Mouse (Mus musculus): Measurements from ENCODE around the gene Dld. TPM values are rescaled to one million over a fixed set of nuclear protein-coding genes. Genes with fewer than 3 reads are reported as not detected.

Dld gene
- polyA plus RNA-seq, 1 experiment: 32.4 TPM

DNA sequence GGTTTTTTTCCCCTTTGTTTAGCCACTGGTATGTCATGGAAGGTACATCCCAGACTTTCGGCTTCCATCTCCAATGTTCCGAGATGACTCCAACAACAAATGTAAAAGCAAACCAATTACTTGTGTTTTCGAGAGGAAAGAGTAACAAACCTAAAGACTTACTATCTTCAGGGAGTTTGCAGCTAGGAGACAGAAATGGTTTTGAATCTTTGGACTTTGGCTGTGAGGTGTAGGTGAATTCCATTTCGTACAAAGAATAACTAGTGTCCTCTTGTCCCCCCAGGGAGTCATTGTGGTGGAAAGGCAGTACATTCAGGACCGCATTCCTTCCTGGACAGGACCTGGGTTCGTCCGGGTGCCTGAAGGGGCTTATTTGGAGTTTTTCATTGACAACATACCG lies 52.7 kb downstream of the Dld start:
- no peak overlapping the region for H3ac ChIP-seq (ENCODE audit: control insufficient read depth, insufficient read length, low read depth)
- no peak overlapping the region for H3K4me3 ChIP-seq (ENCODE audit: insufficient read depth, poor library complexity, severe bottlenecking)
- peaks cover 88% of the 10 kb centered on the region for H3K36me3 ChIP-seq (ENCODE audit: control insufficient read depth, insufficient read depth)
- peaks cover 31% of the 10 kb centered on the region for H3K79me2 ChIP-seq (ENCODE audit: control insufficient read depth, insufficient read depth)
- no peaks in the 10 kb centered on the region for H3K27me3 ChIP-seq (ENCODE audit: control insufficient read depth, insufficient read depth, insufficient read length)
- H3K79me3 ChIP-seq (ENCODE audit: low read depth): peaks cover 8% of the 10 kb centered on the region
- TF ChIP-seq CEBPB (IDR thresholded peaks at IDR 0.05; ENCODE audit: low read depth) (no peak), CTCF (IDR thresholded peaks at IDR 0.05; ENCODE audit: control insufficient read depth, insufficient read depth, insufficient read length) (no peak), MAX (IDR thresholded peaks at IDR 0.05) (no peak), MYOG (IDR thresholded peaks at IDR 0.05; ENCODE audit: control insufficient read depth, extremely low read depth, insufficient read length) (no peak), USF1 (IDR thresholded peaks at IDR 0.05; ENCODE audit: low read depth) (no peak), MYOD1 (IDR thresholded peaks at IDR 0.05; ENCODE audit: control insufficient read depth, insufficient read length, low read depth) (no peak), FOSL1 (IDR thresholded peaks at IDR 0.05; ENCODE audit: insufficient read depth, low read length, poor library complexity, severe bottlenecking) (no peak)

DNA sequence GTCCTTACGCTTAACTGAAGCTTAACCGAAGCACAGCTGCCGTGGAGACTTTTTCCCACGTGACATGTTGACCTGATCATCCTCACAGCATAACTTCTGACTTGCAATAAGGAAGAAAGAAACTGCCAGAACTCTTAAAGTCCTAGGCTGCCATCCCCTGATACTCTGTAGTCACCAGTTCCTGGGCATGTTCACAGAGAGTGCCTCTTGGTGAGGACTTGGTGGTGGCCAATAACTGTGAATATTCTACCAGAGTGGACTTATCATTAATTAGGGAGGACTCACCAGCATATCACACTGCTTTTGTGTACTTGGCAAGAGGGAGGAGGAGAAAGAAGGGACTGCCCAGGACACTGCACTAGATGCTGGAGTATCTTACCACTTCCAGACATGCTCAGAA lies 53.1 kb downstream of the Dld start:
- peaks cover 88% of the 10 kb centered on the region for H3K36me3 ChIP-seq (ENCODE audit: control insufficient read depth, insufficient read depth)
- H3K79me3 ChIP-seq (ENCODE audit: low read depth): peaks cover 9% of the 10 kb centered on the region
- H3K79me2 ChIP-seq (ENCODE audit: control insufficient read depth, insufficient read depth): peaks cover 35% of the 10 kb centered on the region
- no peak overlapping the region for H3K4me3 ChIP-seq (ENCODE audit: insufficient read depth, poor library complexity, severe bottlenecking)
- no peaks in the 10 kb centered on the region for H3K27me3 ChIP-seq (ENCODE audit: control insufficient read depth, insufficient read depth, insufficient read length)
- TF ChIP-seq FOSL1 (IDR thresholded peaks at IDR 0.05; ENCODE audit: insufficient read depth, low read length, poor library complexity, severe bottlenecking): no peak
- no peak overlapping the region for H3ac ChIP-seq (ENCODE audit: control insufficient read depth, insufficient read length, low read depth)

DNA sequence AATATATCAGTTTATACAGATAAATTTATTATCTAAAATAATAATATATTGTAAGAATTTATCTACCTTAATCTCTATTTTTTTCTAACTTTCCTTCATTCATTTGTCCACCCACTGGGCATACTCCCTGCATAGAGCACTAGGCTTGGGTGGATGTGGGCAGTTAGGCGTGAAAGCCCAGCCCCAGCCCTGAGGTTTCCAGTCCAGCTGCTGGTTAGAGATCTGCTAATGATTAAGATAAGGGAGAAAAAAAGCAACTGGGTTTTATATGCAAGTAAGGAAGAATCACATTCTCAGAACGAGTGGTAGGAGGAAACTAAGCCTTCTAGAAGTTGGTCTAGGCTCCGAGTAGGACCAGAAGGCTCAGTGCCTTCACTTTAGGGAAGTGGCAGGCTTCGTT lies 55.2 kb downstream of the Dld start:
- peaks cover 18% of the 10 kb centered on the region for H3K79me3 ChIP-seq (ENCODE audit: low read depth)
- TF ChIP-seq CTCF (IDR thresholded peaks at IDR 0.05; ENCODE audit: control insufficient read depth, insufficient read depth, insufficient read length) (no peak), MAX (IDR thresholded peaks at IDR 0.05) (no peak), MYOD1 (IDR thresholded peaks at IDR 0.05; ENCODE audit: control insufficient read depth, insufficient read length, low read depth) (no peak), FOSL1 (IDR thresholded peaks at IDR 0.05; ENCODE audit: insufficient read depth, low read length, poor library complexity, severe bottlenecking) (no peak), MYOG (IDR thresholded peaks at IDR 0.05; ENCODE audit: control insufficient read depth, extremely low read depth, insufficient read length) (no peak), USF1 (IDR thresholded peaks at IDR 0.05; ENCODE audit: low read depth) (no peak), CEBPB (IDR thresholded peaks at IDR 0.05; ENCODE audit: low read depth) (no peak)
- H3K4me3 ChIP-seq (ENCODE audit: insufficient read depth, poor library complexity, severe bottlenecking): no peak overlapping the region
- no peak overlapping the region for H3ac ChIP-seq (ENCODE audit: control insufficient read depth, insufficient read length, low read depth)
- H3K79me2 ChIP-seq (ENCODE audit: control insufficient read depth, insufficient read depth): peaks cover 55% of the 10 kb centered on the region
- H3K36me3 ChIP-seq (ENCODE audit: control insufficient read depth, insufficient read depth): peaks cover 88% of the 10 kb centered on the region
- no peaks in the 10 kb centered on the region for H3K27me3 ChIP-seq (ENCODE audit: control insufficient read depth, insufficient read depth, insufficient read length)

DNA sequence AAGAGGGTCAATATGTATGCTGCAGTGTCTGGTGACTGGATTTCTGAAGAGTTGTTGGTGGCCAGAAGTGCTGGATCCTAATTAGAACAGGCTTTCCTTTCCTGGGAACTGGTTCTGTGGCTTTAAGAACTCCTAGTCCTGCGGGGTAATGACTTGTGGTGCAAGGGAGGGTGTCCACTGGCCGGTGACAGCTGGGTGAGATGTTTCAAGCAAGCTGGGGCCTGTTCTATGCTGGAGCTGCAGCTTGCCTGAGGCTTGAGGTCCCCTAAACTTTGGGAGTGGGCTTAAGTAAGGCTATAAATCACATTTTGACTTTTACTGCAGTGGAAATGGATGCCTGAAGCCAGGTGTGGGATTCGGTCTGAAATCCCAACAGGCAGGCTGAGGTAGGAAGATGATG lies 55.7 kb downstream of the Dld start:
- TF ChIP-seq FOSL1 (IDR thresholded peaks at IDR 0.05; ENCODE audit: insufficient read depth, low read length, poor library complexity, severe bottlenecking) (no peak), MYOD1 (IDR thresholded peaks at IDR 0.05; ENCODE audit: control insufficient read depth, insufficient read length, low read depth) (no peak), MYOG (IDR thresholded peaks at IDR 0.05; ENCODE audit: control insufficient read depth, extremely low read depth, insufficient read length) (no peak), CTCF (IDR thresholded peaks at IDR 0.05; ENCODE audit: control insufficient read depth, insufficient read depth, insufficient read length) (no peak), USF1 (IDR thresholded peaks at IDR 0.05; ENCODE audit: low read depth) (no peak), CEBPB (IDR thresholded peaks at IDR 0.05; ENCODE audit: low read depth) (no peak), MAX (IDR thresholded peaks at IDR 0.05) (no peak)
- Histone ChIP-seq H3K79me2 (ENCODE audit: control insufficient read depth, insufficient read depth) (peaks cover 61% of the 10 kb centered on the region), H3K79me3 (ENCODE audit: low read depth) (peaks cover 18% of the 10 kb centered on the region), H3K27me3 (ENCODE audit: control insufficient read depth, insufficient read depth, insufficient read length) (no peaks in the 10 kb centered on the region), H3K36me3 (ENCODE audit: control insufficient read depth, insufficient read depth) (peaks cover 88% of the 10 kb centered on the region), H3ac (ENCODE audit: control insufficient read depth, insufficient read length, low read depth) (no peak overlapping the region), H3K4me3 (ENCODE audit: insufficient read depth, poor library complexity, severe bottlenecking) (no peak overlapping the region)

DNA sequence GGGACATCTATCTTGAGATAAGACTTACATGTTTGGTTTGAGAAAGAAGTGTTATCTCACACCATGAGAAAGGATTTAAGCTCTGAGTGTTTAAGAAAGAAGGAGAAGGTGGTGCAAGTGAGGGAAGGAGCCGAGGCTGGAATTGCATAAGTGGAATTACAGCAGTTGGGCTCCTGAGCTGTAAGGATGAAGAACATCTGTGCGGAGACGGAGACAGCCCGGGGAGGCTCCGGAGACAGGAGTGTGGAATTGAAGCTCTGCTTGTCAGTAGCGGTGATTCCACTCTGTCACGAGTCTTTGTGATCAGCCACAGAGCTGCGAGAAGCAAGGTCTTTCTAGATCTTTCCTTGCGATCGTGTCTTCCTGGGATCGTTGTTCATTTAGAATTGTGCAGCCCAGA lies 56.3 kb downstream of the Dld start:
- TF ChIP-seq MYOD1 (IDR thresholded peaks at IDR 0.05; ENCODE audit: control insufficient read depth, insufficient read length, low read depth) (no peak), CTCF (IDR thresholded peaks at IDR 0.05; ENCODE audit: control insufficient read depth, insufficient read depth, insufficient read length) (no peak), FOSL1 (IDR thresholded peaks at IDR 0.05; ENCODE audit: insufficient read depth, low read length, poor library complexity, severe bottlenecking) (no peak), MAX (IDR thresholded peaks at IDR 0.05) (no peak), USF1 (IDR thresholded peaks at IDR 0.05; ENCODE audit: low read depth) (no peak), MYOG (IDR thresholded peaks at IDR 0.05; ENCODE audit: control insufficient read depth, extremely low read depth, insufficient read length) (no peak), CEBPB (IDR thresholded peaks at IDR 0.05; ENCODE audit: low read depth) (no peak)
- Histone ChIP-seq H3ac (ENCODE audit: control insufficient read depth, insufficient read length, low read depth) (no peak overlapping the region), H3K27me3 (ENCODE audit: control insufficient read depth, insufficient read depth, insufficient read length) (no peaks in the 10 kb centered on the region), H3K79me2 (ENCODE audit: control insufficient read depth, insufficient read depth) (peaks cover 65% of the 10 kb centered on the region), H3K79me3 (ENCODE audit: low read depth) (peaks cover 20% of the 10 kb centered on the region), H3K4me3 (ENCODE audit: insufficient read depth, poor library complexity, severe bottlenecking) (no peak overlapping the region), H3K36me3 (ENCODE audit: control insufficient read depth, insufficient read depth) (peaks cover 88% of the 10 kb centered on the region)

DNA sequence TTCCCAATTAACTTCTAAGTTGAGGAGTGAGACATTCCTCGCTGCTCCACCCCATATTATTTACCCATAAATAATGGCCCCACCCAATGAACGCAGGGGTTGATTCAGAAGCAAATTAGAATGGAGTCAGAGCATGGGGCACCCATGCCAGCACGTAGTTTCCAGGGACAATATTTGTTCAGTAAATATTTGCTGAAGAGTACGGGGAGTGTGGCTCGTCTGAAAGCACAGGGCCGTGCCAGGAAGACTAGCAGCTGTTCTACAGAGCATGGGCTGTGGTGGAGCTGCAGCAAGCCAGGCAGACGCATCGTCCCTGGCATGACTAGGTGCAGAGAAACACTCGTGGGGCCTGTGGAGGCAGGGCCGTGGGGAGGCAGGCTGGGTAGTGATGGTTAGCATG lies 56.7 kb downstream of the Dld start:
- Histone ChIP-seq H3K79me3 (ENCODE audit: low read depth) (peaks cover 22% of the 10 kb centered on the region), H3ac (ENCODE audit: control insufficient read depth, insufficient read length, low read depth) (no peak overlapping the region), H3K4me3 (ENCODE audit: insufficient read depth, poor library complexity, severe bottlenecking) (no peak overlapping the region), H3K36me3 (ENCODE audit: control insufficient read depth, insufficient read depth) (peaks cover 88% of the 10 kb centered on the region), H3K79me2 (ENCODE audit: control insufficient read depth, insufficient read depth) (peaks cover 68% of the 10 kb centered on the region), H3K27me3 (ENCODE audit: control insufficient read depth, insufficient read depth, insufficient read length) (no peaks in the 10 kb centered on the region)
- TF ChIP-seq CEBPB (IDR thresholded peaks at IDR 0.05; ENCODE audit: low read depth) (no peak), USF1 (IDR thresholded peaks at IDR 0.05; ENCODE audit: low read depth) (no peak), MYOD1 (IDR thresholded peaks at IDR 0.05; ENCODE audit: control insufficient read depth, insufficient read length, low read depth) (no peak), MYOG (IDR thresholded peaks at IDR 0.05; ENCODE audit: control insufficient read depth, extremely low read depth, insufficient read length) (no peak)

All from C2C12 (cell line).